Mouse (Mus musculus): ENCODE results near the gene Cpm. TPM values are rescaled to one million over a fixed set of nuclear protein-coding genes. Genes with fewer than 3 reads are reported as not detected.

Gene Cpm
- polyA plus RNA-seq, 3 experiments from 2014 or later = 14.5 to 29.9 (median 27.1) TPM

GRCm38 (mm10) chr10:117635823-117636589 is 6.7 kb downstream of the Cpm start:
- ATAC-seq = no peak

- ATAC-seq = no peak
Measured at GRCm38 (mm10) chr10:117637062-117637744, 7.9 kb downstream of the Cpm start.

- ATAC-seq = no peak
Measured at GRCm38 (mm10) chr10:117637745-117638577, 8.7 kb downstream of the Cpm start.

- ATAC-seq = no peak
Measured at GRCm38 (mm10) chr10:117638578-117639220, 9.4 kb downstream of the Cpm start.

GRCm38 (mm10) chr10:117639221-117639599 is 9.9 kb downstream of the Cpm start:
- ATAC-seq = no peak

- ATAC-seq = peak; percentile 82
Measured at GRCm38 (mm10) chr10:117639899-117640594, 10.7 kb downstream of the Cpm start.

GRCm38 (mm10) chr10:117640595-117641078 is 11.3 kb downstream of the Cpm start:
- ATAC-seq = no peak

- no peak for ATAC-seq
Measured at GRCm38 (mm10) chr10:117641400-117642200, 12.3 kb downstream of the Cpm start.

- ATAC-seq = no peak
Measured at GRCm38 (mm10) chr10:117642201-117642450, 12.8 kb downstream of the Cpm start.

- ATAC-seq = no peak
Measured at GRCm38 (mm10) chr10:117642491-117643262, 13.4 kb downstream of the Cpm start.

- ATAC-seq = no peak
Measured at GRCm38 (mm10) chr10:117643302-117643701, 14.0 kb downstream of the Cpm start.

GRCm38 (mm10) chr10:117643711-117644428 is 14.6 kb downstream of the Cpm start:
- ATAC-seq = no peak

- no peak for ATAC-seq
Measured at GRCm38 (mm10) chr10:117644429-117644748, 15.1 kb downstream of the Cpm start.

GRCm38 (mm10) chr10:117644828-117645227 is 15.5 kb downstream of the Cpm start:
- ATAC-seq = no peak

GRCm38 (mm10) chr10:117645487-117645964 is 16.2 kb downstream of the Cpm start:
- ATAC-seq = no peak

GRCm38 (mm10) chr10:117646482-117647157 is 17.3 kb downstream of the Cpm start:
- no peak for ATAC-seq

GRCm38 (mm10) chr10:117647158-117647505 is 17.8 kb downstream of the Cpm start:
- peak; percentile 71 for ATAC-seq

GRCm38 (mm10) chr10:117647964-117648472 is 18.7 kb downstream of the Cpm start:
- no peak for ATAC-seq

- ATAC-seq = no peak
Measured at GRCm38 (mm10) chr10:117648643-117649042, 19.3 kb downstream of the Cpm start.
